Mouse (Mus musculus) bone marrow macrophage, adult 2 months (primary cell): ENCODE measurements around the gene Noc4l.

Source experiments
- CTCF ChIP-seq: IDR thresholded peaks from 2 replicates; pipeline ENCODE4 v1.5.1; 2012; ENCODE audit warnings: low read depth, mild to moderate bottlenecking, low read length, moderate library complexity
- POLR2A ChIP-seq: IDR thresholded peaks from 2 replicates; pipeline ENCODE4 v1.6.1; 2012; ENCODE audit warnings: mild to moderate bottlenecking, low read depth, low read length, borderline replicate concordance

- no peak for TF ChIP-seq POLR2A
- no peak for TF ChIP-seq CTCF
Observed at GRCm38 (mm10) chr5:110665486-110666121, 12.4 kb upstream of the Noc4l start.
